Mouse (Mus musculus): Measurements from ENCODE around the gene Hnf1a.
"Not testable (repeated sequence)": the region's sequence is repeated elsewhere in the genome, so short reads cannot be mapped to it uniquely, and the experiment has no call there.

Gene Hnf1a

GRCm38 (mm10) chr5:114945072-114945471 is 25.8 kb downstream of the Hnf1a start:
- no peak for DNase-seq (ENCODE audit: low read depth, low spot score)

DNA sequence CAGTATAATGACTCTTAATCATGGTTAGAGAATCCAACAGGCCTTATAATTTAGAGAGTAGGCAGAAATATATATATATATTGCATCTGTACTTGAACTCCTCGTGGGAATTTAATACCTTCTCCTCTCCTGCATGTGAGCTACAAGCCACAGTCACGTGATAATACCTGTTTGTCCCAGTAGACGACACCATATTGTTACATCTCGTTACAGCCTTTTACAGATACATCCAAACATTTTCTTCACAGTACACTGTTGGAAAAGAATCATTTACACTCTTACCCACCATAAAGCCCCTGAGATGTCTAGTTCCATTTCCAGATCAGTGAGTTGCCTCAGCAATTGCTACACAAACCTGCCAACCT is 28.1 kb downstream of the Hnf1a start:
- no peak for DNase-seq (ENCODE audit: low read depth, low spot score)

DNA sequence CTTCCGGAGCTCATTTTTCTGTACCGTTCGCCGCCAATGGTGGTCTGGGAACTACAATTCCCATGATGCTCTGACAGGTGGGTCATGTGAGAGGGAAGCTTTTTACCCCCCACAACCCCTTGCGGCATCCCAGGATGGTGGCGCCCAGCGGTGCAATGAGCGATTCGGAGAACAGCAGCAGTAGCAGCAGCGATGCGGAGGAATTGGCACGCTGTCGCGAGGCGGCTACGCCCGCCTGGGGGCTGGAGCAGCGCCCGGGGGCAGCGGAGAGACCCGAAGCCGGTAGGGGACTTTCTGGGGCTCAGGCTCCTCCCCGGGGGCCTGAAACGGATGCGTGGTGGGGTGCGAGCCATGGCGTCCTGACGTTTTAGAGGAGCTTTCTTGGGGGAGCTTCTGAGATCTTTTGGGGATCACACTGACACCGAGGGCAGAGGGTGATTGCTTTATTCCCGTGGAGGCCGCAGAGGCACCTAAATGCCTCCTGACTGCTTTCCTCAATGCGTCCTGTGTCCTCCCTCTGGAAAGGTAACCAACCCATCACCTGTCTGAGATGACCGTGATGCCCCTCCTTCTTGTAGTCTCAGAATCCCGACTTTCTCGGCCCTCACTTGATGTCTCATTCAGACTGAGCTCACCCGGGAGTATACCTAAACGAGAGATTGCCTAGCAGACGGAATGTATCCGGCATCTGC is 28.7 kb downstream of the Hnf1a start, which contains the start of gene 2210016L21Rik:
Gene 2210016L21Rik, plus strand, starts transcription at position 85 of the 692 bp plus-strand sequence.
- DNase-seq (ENCODE audit: low read depth, low spot score) = peak; percentile 96

- peak; percentile 52 for DNase-seq (ENCODE audit: low read depth, low spot score)
Measured at GRCm38 (mm10) chr5:114941138-114941537, 29.8 kb downstream of the Hnf1a start.

DNA sequence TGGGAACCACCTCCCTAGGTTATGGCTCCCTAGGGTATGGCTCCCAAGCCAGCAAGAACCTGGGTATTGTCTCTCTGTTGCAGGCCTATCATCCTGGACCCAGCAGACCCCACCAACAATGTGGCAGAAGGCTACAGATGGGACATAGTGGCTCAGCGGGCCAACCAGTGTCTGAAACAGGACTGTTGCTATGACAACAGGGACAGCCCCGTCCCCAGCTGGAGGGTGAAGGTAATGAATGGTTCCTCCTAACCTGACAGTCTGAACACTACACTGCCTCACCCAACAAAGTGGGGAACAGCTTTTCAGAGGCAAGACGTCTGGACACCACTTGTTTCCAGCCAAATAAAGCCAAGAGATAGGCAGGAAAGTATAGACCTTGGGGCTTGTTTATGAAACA is 35.1 kb downstream of the Hnf1a start:
- DNase-seq (ENCODE audit: low read depth, low spot score) = no peak

GRCm38 (mm10) chr5:114933206-114933605 is 37.7 kb downstream of the Hnf1a start:
- no peak for DNase-seq (ENCODE audit: low read depth, low spot score)

GRCm38 (mm10) chr5:114931626-114932025 is 39.3 kb downstream of the Hnf1a start:
- no peak for DNase-seq (ENCODE audit: low read depth, low spot score)

- DNase-seq (ENCODE audit: low read depth, low spot score) = peak; percentile 45
Measured at GRCm38 (mm10) chr5:114926753-114927152, 44.1 kb downstream of the Hnf1a start.

DNA sequence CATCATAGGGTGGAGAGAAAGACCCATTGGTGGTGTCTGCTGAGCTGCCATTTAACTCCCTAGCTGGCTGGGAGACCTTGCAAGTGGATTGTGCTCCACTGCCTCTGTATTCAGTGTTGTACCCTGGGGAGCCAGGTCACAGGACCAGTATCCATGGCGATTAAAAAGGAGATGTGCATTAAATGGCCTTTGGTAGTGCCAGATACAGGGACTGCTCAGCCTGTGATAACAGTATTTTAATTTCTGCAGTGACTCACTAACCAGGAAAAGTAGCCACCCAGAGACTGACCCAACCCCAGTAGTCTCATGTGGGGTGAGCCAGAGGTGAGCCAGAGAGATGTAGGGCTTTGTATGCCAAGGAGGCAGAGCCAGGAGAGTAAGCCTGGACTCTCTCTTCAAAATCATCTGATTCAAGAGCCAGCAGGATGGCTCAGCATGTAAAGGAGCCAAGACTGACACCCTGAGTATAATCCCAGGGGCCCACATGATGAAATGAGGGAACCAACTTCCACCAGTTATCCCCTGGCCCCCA is 44.7 kb downstream of the Hnf1a start:
- peak; percentile 82 for DNase-seq (ENCODE audit: low read depth, low spot score)

DNA sequence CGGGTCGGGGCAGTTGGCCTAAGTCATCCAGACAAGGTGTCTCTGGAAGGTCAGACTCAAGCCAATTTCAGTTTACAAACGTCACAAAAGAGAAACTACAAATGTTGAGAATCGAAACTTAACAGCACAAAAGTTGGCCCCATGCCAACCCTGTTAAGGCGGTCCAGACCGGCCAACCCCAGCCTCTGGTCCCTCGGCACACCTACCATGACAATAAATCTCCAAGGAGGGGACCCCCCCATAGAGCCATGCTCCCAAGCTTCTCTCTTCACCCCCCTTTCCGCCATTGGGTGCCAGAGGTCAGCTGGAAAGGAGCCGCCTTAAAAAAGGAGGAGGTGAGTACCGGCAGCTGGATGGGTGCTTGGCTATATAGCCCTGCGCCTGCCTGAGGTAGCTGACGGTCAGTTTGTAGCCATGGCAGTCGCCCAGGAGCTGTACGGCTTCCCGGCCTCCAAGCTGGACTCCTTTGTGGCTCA is 47.9 kb downstream of the Hnf1a start, which contains the start of gene Oasl1:
Gene Oasl1, plus strand, starts transcription at position 243 of the 476 bp plus-strand sequence.
- DNase-seq (ENCODE audit: low read depth, low spot score) = no peak

DNA sequence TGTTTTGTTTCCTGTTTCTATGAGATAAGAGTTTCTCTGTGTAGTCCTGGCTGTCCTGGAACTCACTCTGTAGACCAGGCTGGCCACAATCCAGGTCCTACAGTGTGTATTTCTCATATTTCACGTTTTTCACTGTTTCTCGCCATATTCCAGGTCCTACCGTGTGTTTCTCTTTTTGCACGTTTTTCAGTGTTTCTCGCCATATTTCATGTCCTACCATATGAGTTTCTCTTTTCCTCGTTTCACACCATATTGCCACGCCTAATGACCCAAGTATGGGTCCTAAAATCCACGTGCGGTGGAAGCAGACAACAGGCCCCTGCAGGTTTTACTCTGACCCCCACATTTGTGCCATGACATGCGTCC is 48.5 kb downstream of the Hnf1a start:
- no peak for DNase-seq (ENCODE audit: low read depth, low spot score)

- DNase-seq (ENCODE audit: low read depth, low spot score) = no peak
Measured at GRCm38 (mm10) chr5:114921551-114922365, 49.1 kb downstream of the Hnf1a start.

DNA sequence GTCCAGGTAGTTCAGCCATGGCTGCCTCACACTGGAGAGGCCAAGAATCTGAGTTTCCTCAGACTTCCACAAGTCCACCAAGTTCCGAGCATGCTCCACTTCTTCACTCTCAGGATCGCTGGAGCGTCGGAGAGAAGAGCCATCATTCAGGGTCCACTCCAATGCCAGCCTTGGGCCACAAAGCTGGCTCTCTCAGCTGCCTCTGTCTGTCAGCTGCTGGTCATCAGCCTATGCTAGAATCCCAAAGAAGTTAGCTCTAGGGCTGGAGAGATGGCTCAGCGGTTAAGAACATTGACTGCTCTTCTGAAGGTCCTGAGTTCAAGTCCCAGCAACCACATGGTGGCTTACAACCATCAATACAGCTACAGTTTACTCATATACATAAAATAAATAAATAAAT is 53.5 kb downstream of the Hnf1a start:
- not testable (repeated sequence) for DNase-seq (ENCODE audit: low read depth, low spot score)

DNA sequence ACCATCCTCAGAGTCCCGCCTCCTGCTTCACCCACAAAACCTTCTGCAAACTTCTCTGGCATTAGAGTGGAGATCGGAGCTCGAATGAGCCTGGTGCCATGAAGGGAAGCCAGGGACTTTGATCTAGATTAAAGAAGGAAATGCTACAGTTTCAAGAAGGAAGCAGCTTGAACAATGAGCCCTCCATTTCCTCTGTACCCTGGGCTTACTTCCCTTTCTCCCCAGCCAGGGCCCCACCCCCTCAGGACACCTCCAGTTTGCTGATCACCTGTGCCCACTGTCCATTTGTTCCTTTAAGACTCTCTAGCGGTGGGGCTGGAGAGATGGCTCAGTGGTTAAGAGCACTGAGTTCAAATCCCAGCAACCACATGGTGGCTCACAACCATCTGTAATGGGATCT is 54.1 kb downstream of the Hnf1a start:
- DNase-seq (ENCODE audit: low read depth, low spot score) = no peak

- no peak for DNase-seq (ENCODE audit: low read depth, low spot score)
Measured at GRCm38 (mm10) chr5:114915854-114916253, 55.0 kb downstream of the Hnf1a start.

DNA sequence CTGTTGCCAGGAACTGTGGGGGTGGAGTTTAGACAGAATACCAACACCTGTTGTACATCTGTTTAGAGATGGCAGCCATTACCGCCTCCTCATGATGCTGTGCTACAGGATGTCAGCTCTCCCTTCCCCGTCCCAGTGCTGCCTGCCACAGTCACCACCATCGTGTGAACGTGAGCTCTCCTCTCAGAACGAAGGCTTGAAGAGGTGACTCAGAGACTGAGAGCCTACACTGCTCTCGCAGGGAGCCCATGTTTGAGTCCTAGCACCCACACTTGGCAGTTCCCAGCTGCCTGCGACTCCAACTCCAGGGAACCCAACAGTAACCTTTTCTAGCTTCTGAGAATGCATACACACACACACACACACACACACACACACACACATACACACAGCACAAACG is 56.0 kb downstream of the Hnf1a start:
- no peak for DNase-seq (ENCODE audit: low read depth, low spot score)

- DNase-seq (ENCODE audit: low read depth, low spot score) = no peak
Measured at GRCm38 (mm10) chr5:114913686-114914085, 57.2 kb downstream of the Hnf1a start.

- DNase-seq (ENCODE audit: low read depth, low spot score) = no peak
Measured at GRCm38 (mm10) chr5:114908598-114909305, 62.1 kb downstream of the Hnf1a start.

GRCm38 (mm10) chr5:114902413-114902812 is 68.5 kb downstream of the Hnf1a start:
- peak; percentile 78 for DNase-seq (ENCODE audit: low read depth, low spot score)
